Comparison of ENCODE assay signal across 11 mouse cellular contexts in genomic region chr7:35044719-35045118, GRCm38 (mm10).
"Had no signal": no experiment of that assay in that cellular context is flagged by ENCODE, and none has a peak within 500 bp of the region (broad histone marks: within the 10 kb centered on the region; RNA-seq: fewer than 3 reads in every experiment).

No protein-coding gene starts in this region.

- H3K4me3 ChIP-seq: limb, embryonic 12.5 days; liver, embryonic 15.5 days; midbrain, embryonic 13.5 days; neural tube, embryonic 12.5 days had no signal

- H3K4me1 ChIP-seq: neural tube, embryonic 12.5 days had no signal

- H3K9me3 ChIP-seq: limb, embryonic 12.5 days; liver, embryonic 15.5 days; midbrain, embryonic 13.5 days; neural tube, embryonic 12.5 days had no signal

- H3K4me2 ChIP-seq: limb, embryonic 12.5 days; liver, embryonic 15.5 days; midbrain, embryonic 13.5 days; neural tube, embryonic 12.5 days had no signal

- ATAC-seq: lung, postnatal 0 days; midbrain, embryonic 13.5 days had no signal

- H3K27ac ChIP-seq: limb, embryonic 12.5 days; liver, embryonic 15.5 days; midbrain, embryonic 13.5 days; neural tube, embryonic 12.5 days had no signal

- DNase-seq: liver; lung, adult 2 months; lung, postnatal 36 days; spleen, adult 18-20 months; thymus, adult 18-20 months; thymus, postnatal 14 days had no signal

- H3K27me3 ChIP-seq: limb, embryonic 12.5 days; liver, embryonic 15.5 days; midbrain, embryonic 13.5 days; neural tube, embryonic 12.5 days had no signal

- H3K9ac ChIP-seq: limb, embryonic 12.5 days; liver, embryonic 15.5 days; midbrain, embryonic 13.5 days; neural tube, embryonic 12.5 days had no signal
